ENCODE assay signal across 11 mouse cellular contexts in the genomic region with DNA sequence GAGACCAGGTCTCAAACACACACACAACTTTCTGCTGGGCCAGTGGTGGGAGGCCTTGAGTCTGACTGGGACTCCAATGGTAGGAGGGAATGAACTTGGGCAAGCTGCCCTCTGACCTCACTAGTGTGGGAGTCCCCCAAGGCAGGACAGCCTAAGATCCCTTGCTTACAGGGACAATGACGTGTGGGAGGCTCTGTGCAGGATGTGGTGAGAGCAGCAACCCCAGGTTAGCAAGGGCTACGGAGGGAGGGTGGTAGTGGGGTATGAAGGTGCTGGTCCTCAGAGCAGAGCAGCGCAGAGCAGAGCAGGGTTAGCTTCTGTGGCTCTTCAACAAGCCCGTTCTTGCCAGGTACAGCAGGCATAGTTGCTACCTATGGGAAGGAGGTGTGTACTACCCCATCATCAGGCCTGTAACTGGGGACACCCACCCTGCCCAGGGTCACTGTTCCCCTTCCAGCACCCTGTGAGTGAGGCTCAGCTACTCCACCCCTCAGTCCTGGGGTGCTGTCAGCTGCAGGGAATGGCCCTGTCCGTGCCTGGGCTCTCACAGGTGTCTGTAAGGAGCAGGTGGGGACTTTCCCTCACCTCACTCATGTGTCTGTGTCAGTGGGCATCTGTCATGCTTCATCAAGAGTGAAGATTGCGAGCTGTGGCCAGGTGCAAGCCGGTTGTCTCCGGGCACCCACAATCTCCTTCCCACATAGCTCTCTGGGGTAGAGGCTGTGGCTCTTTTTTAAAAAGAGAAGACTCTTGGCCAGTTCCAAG. TPM values are rescaled to one million over a fixed set of nuclear protein-coding genes. Genes with fewer than 3 reads are reported as not detected.
DNase-seq lines count a peak whose midpoint lies in the region; ATAC-seq and TF ChIP-seq lines count a peak whose summit lies in the region.
"Had no signal": no experiment of that assay in that cellular context is flagged by ENCODE, and none has a peak within 500 bp of the region (broad histone marks: within the 10 kb centered on the region; RNA-seq: fewer than 3 reads in every experiment).

No protein-coding gene starts in this region.

- 81% methylated on average over 8 of the region's 8 CpGs for WGBS in hindbrain, embryonic 10.5 days
- 89% methylated on average over 8 of the region's 8 CpGs for WGBS in hindbrain, postnatal 0 days
- WGBS in stomach, postnatal 0 days = 84% methylated on average over 8 of the region's 8 CpGs

- peaks cover 15% of the 10 kb centered on the region for H3K27me3 ChIP-seq in hindbrain, embryonic 10.5 days (ENCODE audit: insufficient read depth, poor library complexity, severe bottlenecking)
- no peaks in the 10 kb centered on the region for H3K27me3 ChIP-seq in hindbrain, postnatal 0 days (ENCODE audit: insufficient read depth, low read length)
- no peaks in the 10 kb centered on the region for H3K27me3 ChIP-seq in splenic B cell, adult 2 months (ENCODE audit: control insufficient read depth, insufficient read depth, low read length, poor library complexity, severe bottlenecking)
- H3K27me3 ChIP-seq in stomach, postnatal 0 days (ENCODE audit: control insufficient read depth, insufficient read depth, low read length) = no peaks in the 10 kb centered on the region
- H3K27me3 ChIP-seq: forebrain, embryonic 12.5 days had no signal

- H3K9me3 ChIP-seq in hindbrain, embryonic 10.5 days = no peaks in the 10 kb centered on the region
- no peaks in the 10 kb centered on the region for H3K9me3 ChIP-seq in hindbrain, postnatal 0 days (ENCODE audit: low read length)
- no peaks in the 10 kb centered on the region for H3K9me3 ChIP-seq in stomach, postnatal 0 days (ENCODE audit: control insufficient read depth, low read length)
- H3K9me3 ChIP-seq: forebrain, embryonic 12.5 days had no signal

- no peak overlapping the region for H3K9ac ChIP-seq in hindbrain, postnatal 0 days (replicated peaks; ENCODE audit: low read length)
- no peak overlapping the region for H3K9ac ChIP-seq in stomach, postnatal 0 days (ENCODE audit: low read length)
- H3K9ac ChIP-seq: forebrain, embryonic 12.5 days had no signal

- no peak overlapping the region for H3K4me2 ChIP-seq in hindbrain, postnatal 0 days (ENCODE audit: low read depth, low read length)
- no peak overlapping the region for H3K4me2 ChIP-seq in stomach, postnatal 0 days (replicated peaks; ENCODE audit: low read depth)
- H3K4me2 ChIP-seq: forebrain, embryonic 12.5 days had no signal

- ATAC-seq in hindbrain, postnatal 0 days = no peak
- no peak; the same call in 1 of the 2 replicates for ATAC-seq in stomach, postnatal 0 days (ENCODE audit: low FRiP score, low TSS enrichment)
- ATAC-seq: intestine, embryonic 16.5 days had no signal

- peak overlapping the region; percentile 30; the same call in 1 of the 2 replicates for H3K27ac ChIP-seq in hindbrain, embryonic 10.5 days
- H3K27ac ChIP-seq in hindbrain, postnatal 0 days = no peak overlapping the region
- no peak overlapping the region for H3K27ac ChIP-seq in stomach, postnatal 0 days (replicated peaks)
- H3K27ac ChIP-seq: forebrain, embryonic 12.5 days had no signal

- no peak for TF ChIP-seq CTCF in hindbrain, postnatal 0 days (IDR thresholded peaks at IDR 0.05; ENCODE audit: low read depth)
- TF ChIP-seq CTCF in stomach, postnatal 0 days (IDR thresholded peaks at IDR 0.05; ENCODE audit: low read depth) = no peak

- H3K4me1 ChIP-seq in hindbrain, embryonic 10.5 days (replicated peaks) = peaks cover 62% of the 10 kb centered on the region
- H3K4me1 ChIP-seq in hindbrain, postnatal 0 days (ENCODE audit: insufficient read depth, low read length) = peaks cover 7% of the 10 kb centered on the region
- H3K4me1 ChIP-seq in stomach, postnatal 0 days (replicated peaks; ENCODE audit: control insufficient read depth, insufficient read depth) = peaks cover 12% of the 10 kb centered on the region

- no peaks in the 10 kb centered on the region for H3K36me3 ChIP-seq in hindbrain, embryonic 10.5 days
- H3K36me3 ChIP-seq in hindbrain, postnatal 0 days (ENCODE audit: insufficient read depth, low read length) = no peaks in the 10 kb centered on the region
- no peaks in the 10 kb centered on the region for H3K36me3 ChIP-seq in splenic B cell, adult 2 months (ENCODE audit: control insufficient read depth, insufficient read depth, low read length, poor library complexity, severe bottlenecking)
- no peaks in the 10 kb centered on the region for H3K36me3 ChIP-seq in stomach, postnatal 0 days (ENCODE audit: control insufficient read depth, insufficient read depth, low read length)
- H3K36me3 ChIP-seq: forebrain, embryonic 12.5 days had no signal

- H3K4me3 ChIP-seq in hindbrain, embryonic 10.5 days = no peak overlapping the region
- H3K4me3 ChIP-seq in hindbrain, postnatal 0 days (ENCODE audit: low read length) = no peak overlapping the region
- H3K4me3 ChIP-seq in stomach, postnatal 0 days (ENCODE audit: low read depth, low read length) = no peak overlapping the region
- H3K4me3 ChIP-seq: forebrain, embryonic 12.5 days had no signal

- DNase-seq in hindbrain, embryonic 10.5 days (ENCODE audit: low spot score) = no peak
- DNase-seq in hindbrain, postnatal 0 days (ENCODE audit: low spot score) = no peak
- DNase-seq in CD4-positive helper T cell, adult 2 months (ENCODE audit: low read depth, low spot score) = peak; percentile 85
- peak; percentile 87 for DNase-seq in induced T-regulatory cell, adult 2 months (ENCODE audit: low read depth)
- peak; percentile 59 for DNase-seq in splenic B cell, adult 2 months (ENCODE audit: low read depth, low spot score)
- DNase-seq in stomach, postnatal 0 days (ENCODE audit: low spot score) = no peak
- no peak for DNase-seq in kidney, adult 8-10 months
- no peak for DNase-seq in urinary bladder, adult 18-20 months (ENCODE audit: low spot score in 2 of 2)
- DNase-seq: cerebellum, adult 9-10 months had no signal

- no peak for TF ChIP-seq EP300 in stomach, postnatal 0 days (optimal IDR thresholded peaks at IDR 0.05)

RNA-seq across cellular contexts. Expression of a gene that starts 8.6 kb away (rescaled TPM):
- 9.8 and 11.0 TPM in 2 replicates for polyA plus RNA-seq in hindbrain, embryonic 10.5 days (2016; fragmentation: Nextera tagmentation; extraction: Ambion mirVana)
- 45.9 and 62.4 TPM in 2 replicates for total RNA-seq in hindbrain, postnatal 0 days (2014; rRNA removed)
- polyA plus RNA-seq in hindbrain, postnatal 0 days (2015; fragmentation: Nextera tagmentation; extraction: Ambion mirVana) = 30.8 and 31.5 TPM in 2 replicates
- polyA plus RNA-seq in stomach, postnatal 0 days (2015; fragmentation: Nextera tagmentation; extraction: Ambion mirVana) = 35.1 and 39.2 TPM in 2 replicates

RNA-seq across cellular contexts. Expression of a gene that starts 20.8 kb away (rescaled TPM):
- polyA plus RNA-seq in hindbrain, embryonic 10.5 days (2016; fragmentation: Nextera tagmentation; extraction: Ambion mirVana) = 112 and 114 TPM in 2 replicates
- 102 and 117 TPM in 2 replicates for total RNA-seq in hindbrain, postnatal 0 days (2014; rRNA removed)
- 115 and 118 TPM in 2 replicates for polyA plus RNA-seq in hindbrain, postnatal 0 days (2015; fragmentation: Nextera tagmentation; extraction: Ambion mirVana)
- 84.5 and 85.3 TPM in 2 replicates for polyA plus RNA-seq in stomach, postnatal 0 days (2015; fragmentation: Nextera tagmentation; extraction: Ambion mirVana)

Comparison
In these comparisons a context has a peak if more than half of its experiments do, and no peak if none do; other contexts are left out.
1. DNase-seq: peak in CD4-positive helper T cell, adult 2 months (single experiment), induced T-regulatory cell, adult 2 months (single experiment) and splenic B cell, adult 2 months (single experiment); none in hindbrain, embryonic 10.5 days (single experiment), hindbrain, postnatal 0 days (single experiment), stomach, postnatal 0 days (single experiment), kidney, adult 8-10 months (0 of 2) and urinary bladder, adult 18-20 months (0 of 2).